ENCODE assay signal across 7 mouse cellular contexts in the genomic region with DNA sequence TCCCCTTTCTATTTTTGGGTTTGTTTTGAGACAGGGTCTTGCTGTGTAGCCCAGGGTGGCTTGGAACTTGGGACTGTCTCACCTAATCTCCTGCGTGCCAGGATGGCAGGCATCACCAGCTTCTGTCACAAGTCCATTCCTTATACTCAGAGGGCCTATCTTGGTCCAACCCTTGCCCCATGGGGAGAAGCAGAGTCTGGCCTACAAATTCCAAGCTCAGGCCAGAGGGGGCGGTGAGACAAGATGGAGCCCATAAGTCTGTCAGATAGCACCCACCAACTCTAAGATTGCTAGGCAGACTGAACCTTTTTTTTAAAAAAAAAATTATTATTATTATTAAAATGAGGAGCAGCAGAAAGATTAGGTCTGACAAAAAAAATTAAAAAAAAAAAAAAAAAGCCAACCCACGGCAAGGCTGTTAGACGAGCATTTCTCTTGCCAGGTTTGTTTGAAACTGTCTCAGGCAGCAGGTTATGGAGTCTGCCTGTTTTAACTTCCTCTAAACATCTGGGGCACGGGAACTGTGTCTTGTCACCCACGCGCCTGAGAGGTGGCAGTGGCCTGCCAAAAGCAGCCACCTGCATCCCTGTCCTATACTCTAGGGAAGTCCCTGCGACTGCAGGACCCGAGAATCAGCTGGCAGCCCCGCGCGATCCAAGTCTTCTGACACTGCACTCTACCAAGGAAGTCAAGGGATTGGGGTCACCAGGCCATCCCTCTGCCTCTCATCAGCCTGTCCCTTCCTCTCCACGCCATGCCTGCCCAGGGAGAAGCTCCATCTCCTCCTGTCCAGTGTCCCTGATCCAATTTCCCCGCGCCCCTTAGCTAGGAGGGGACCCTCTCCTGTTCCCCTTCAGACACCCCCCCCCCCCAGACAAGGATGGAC. TPM values are rescaled to one million over a fixed set of nuclear protein-coding genes. Genes with fewer than 3 reads are reported as not detected.
DNase-seq lines count a peak whose midpoint lies in the region; ATAC-seq lines count a peak whose summit lies in the region.

No protein-coding gene starts in this region.

- 10% methylated on average over 15 of the region's 15 CpGs for WGBS in macrophage (ENCODE audit: missing documents)

- H3K79me2 ChIP-seq in macrophage (ENCODE audit: inconsistent target), result peaks cover 48% of the 10 kb centered on the region; the same call in 1 of the 2 replicates

- H3K27ac ChIP-seq in macrophage, result peak overlapping the region; percentile 76

- intact Hi-C loops in heart, postnatal 14 days (cut with DNase I), result no loop called here

- peak; percentile 35 for ATAC-seq in CD4-positive, CD25-positive, alpha-beta regulatory T cell, adult 4 months

- peak; percentile 40 for DNase-seq in NIH3T3 (ENCODE audit: low read depth)
- peak; percentile 35 for DNase-seq in embryo, embryonic 11 days
- DNase-seq in heart, postnatal 14 days, result peak; percentile 35 to 36
- DNase-seq in left cerebral cortex, adult 18-20 months (ENCODE audit: low spot score in 2 of 2), result peak; percentile 38 to 45
- peak; percentile 34 for DNase-seq in right cerebral cortex, postnatal 4 days

- H3K4me3 ChIP-seq in macrophage (ENCODE audit: inconsistent target), result peak overlapping the region; percentile 68

- H3K36me3 ChIP-seq in macrophage (ENCODE audit: inconsistent target), result peaks cover 34% of the 10 kb centered on the region

RNA-seq across cellular contexts. Expression of a gene that starts 0.6 kb away (rescaled TPM):
- 10 to 100 TPM; 42.9 to 80.7 TPM for polyA plus RNA-seq in CD4-positive, CD25-positive, alpha-beta regulatory T cell, adult 4 months (2017; shearing (Covaris generic))
- 1 to 10 TPM; 2.3 to 3.4 TPM for total RNA-seq in heart, postnatal 14 days (2021)
- total RNA-seq in left cerebral cortex, adult 18-20 months (2021), result 10 to 100 TPM; 45.9 to 48.5 TPM
- 1,000 to 10,000 TPM in 4 of 26 experiments, 100 to 1,000 TPM in 14, 10 to 100 TPM in 8; 34.7 to 1,259 (median 261) TPM for total RNA-seq in macrophage (2018; cell fraction: chromatin; rRNA removed)
- 100 to 1,000 TPM in 2 of 26 experiments, 10 to 100 TPM in 24; 13.7 to 103 (median 22.1) TPM for total RNA-seq in macrophage (2018; cell fraction: cytosol; rRNA removed)
- total RNA-seq in macrophage (2018; cell fraction: nucleus; rRNA removed), result 100 to 1,000 TPM in 18 of 26 experiments, 10 to 100 TPM in 8; 26.9 to 743 (median 214) TPM
- 7.1 to 19.8 TPM (median 13.8 TPM) in 3 replicates for polyA plus RNA-seq in macrophage (2018)

RNA-seq across cellular contexts. Expression of a gene that starts 28.9 kb away (rescaled TPM):
- 10 to 100 TPM; 31.0 to 49.0 TPM for polyA plus RNA-seq in CD4-positive, CD25-positive, alpha-beta regulatory T cell, adult 4 months (2017; shearing (Covaris generic))
- total RNA-seq in heart, postnatal 14 days (2021), result 10 to 100 TPM; 20.3 to 21.7 TPM
- total RNA-seq in left cerebral cortex, adult 18-20 months (2021), result 10 to 100 TPM; 36.2 to 40.7 TPM
- 10 to 100 TPM; 17.4 to 43.3 (median 26.6) TPM for total RNA-seq in macrophage (2018; cell fraction: chromatin; rRNA removed)
- total RNA-seq in macrophage (2018; cell fraction: cytosol; rRNA removed), result 10 to 100 TPM; 11.5 to 41.4 (median 26.0) TPM
- total RNA-seq in macrophage (2018; cell fraction: nucleus; rRNA removed), result 10 to 100 TPM; 10.2 to 32.9 (median 18.7) TPM
- 12.4 to 58.1 TPM (median 23.3 TPM) in 3 replicates for polyA plus RNA-seq in macrophage (2018)

RNA-seq across cellular contexts. Expression of a gene that starts 33.9 kb away (rescaled TPM):
- polyA plus RNA-seq in CD4-positive, CD25-positive, alpha-beta regulatory T cell, adult 4 months (2017; shearing (Covaris generic)), result 10 to 100 TPM; 54.7 to 96.4 TPM
- 1 to 10 TPM; 4.6 to 6.0 TPM for total RNA-seq in heart, postnatal 14 days (2021)
- 1 to 10 TPM; 9.0 to 9.5 TPM for total RNA-seq in left cerebral cortex, adult 18-20 months (2021)
- 10 to 100 TPM in 6 of 26 experiments, 1 to 10 TPM in 19, under 1 TPM in 1; 0.82 to 14.3 (median 5.4) TPM for total RNA-seq in macrophage (2018; cell fraction: chromatin; rRNA removed)
- 10 to 100 TPM in 5 of 26 experiments, 1 to 10 TPM in 21; 2.0 to 12.4 (median 8.2) TPM for total RNA-seq in macrophage (2018; cell fraction: cytosol; rRNA removed)
- total RNA-seq in macrophage (2018; cell fraction: nucleus; rRNA removed), result 10 to 100 TPM in 9 of 26 experiments, 1 to 10 TPM in 17; 1.6 to 16.2 (median 7.5) TPM
- 3.8 to 8.1 TPM (median 7.9 TPM) in 3 replicates for polyA plus RNA-seq in macrophage (2018)

RNA-seq across cellular contexts. Expression of a gene that starts 34.0 kb away (rescaled TPM):
- polyA plus RNA-seq in CD4-positive, CD25-positive, alpha-beta regulatory T cell, adult 4 months (2017; shearing (Covaris generic)), result 10 to 100 TPM; 26.1 to 58.9 TPM
- total RNA-seq in heart, postnatal 14 days (2021), result 1 to 10 TPM; 6.5 to 7.0 TPM
- 10 to 100 TPM; 13.8 to 16.2 TPM for total RNA-seq in left cerebral cortex, adult 18-20 months (2021)
- 10 to 100 TPM in 23 of 26 experiments, 1 to 10 TPM in 3; 7.4 to 46.2 (median 24.5) TPM for total RNA-seq in macrophage (2018; cell fraction: chromatin; rRNA removed)
- 10 to 100 TPM in 4 of 26 experiments, 1 to 10 TPM in 22; 4.8 to 11.6 (median 8.1) TPM for total RNA-seq in macrophage (2018; cell fraction: cytosol; rRNA removed)
- total RNA-seq in macrophage (2018; cell fraction: nucleus; rRNA removed), result 10 to 100 TPM in 15 of 26 experiments, 1 to 10 TPM in 11; 6.6 to 29.7 (median 12.1) TPM
- 6.0 to 13.5 TPM (median 9.4 TPM) in 3 replicates for polyA plus RNA-seq in macrophage (2018)

RNA-seq across cellular contexts. Expression of a gene that starts 53.4 kb away (rescaled TPM):
- 100 to 1,000 TPM; 119 to 120 TPM for polyA plus RNA-seq in CD4-positive, CD25-positive, alpha-beta regulatory T cell, adult 4 months (2017; shearing (Covaris generic))
- 10 to 100 TPM; 61.5 to 63.4 TPM for total RNA-seq in heart, postnatal 14 days (2021)
- 10 to 100 TPM; 74.9 to 75.7 TPM for total RNA-seq in left cerebral cortex, adult 18-20 months (2021)
- total RNA-seq in macrophage (2018; cell fraction: chromatin; rRNA removed), result 10 to 100 TPM in 5 of 26 experiments, 1 to 10 TPM in 21; 2.0 to 13.9 (median 6.0) TPM
- 10 to 100 TPM; 39.3 to 85.6 (median 60.6) TPM for total RNA-seq in macrophage (2018; cell fraction: cytosol; rRNA removed)
- 10 to 100 TPM in 17 of 26 experiments, 1 to 10 TPM in 9; 6.1 to 23.0 (median 13.5) TPM for total RNA-seq in macrophage (2018; cell fraction: nucleus; rRNA removed)
- 75.0 to 118 TPM (median 101 TPM) in 3 replicates for polyA plus RNA-seq in macrophage (2018)

Comparison
In these comparisons a context has a peak if more than half of its experiments do, and no peak if none do; other contexts are left out.
1. Peak in every context shown above with its lines: DNase-seq, ATAC-seq, H3K4me3 ChIP-seq and H3K27ac ChIP-seq.
2. RNA of a gene that starts 0.6 kb away (total RNA-seq): 45.9 to 48.5 TPM in left cerebral cortex, adult 18-20 months; 2.3 to 3.4 TPM in heart, postnatal 14 days; every median in the first group is over 10 times any median in the second.